Comparison of ENCODE assay signal across 1 mouse cellular context in genomic region chr19:5691601-5692000, GRCm38 (mm10).
TF ChIP-seq lines count a peak whose summit lies in the region.

No protein-coding gene starts in this region.

TF ChIP-seq in MEL, 35 proteins besides CTCF, POLR2A, EP300 and RAD21 (continued from another document):
- TF ChIP-seq TCF12 (IDR thresholded peaks at IDR 0.05; ENCODE audit: low read depth, low read length) (no peak), KAT2A (conservative IDR thresholded peaks at IDR 0.05; ENCODE audit: low read depth, low read length) (no peak)
